Mouse (Mus musculus): ENCODE results near the gene Spata20.

DNA sequence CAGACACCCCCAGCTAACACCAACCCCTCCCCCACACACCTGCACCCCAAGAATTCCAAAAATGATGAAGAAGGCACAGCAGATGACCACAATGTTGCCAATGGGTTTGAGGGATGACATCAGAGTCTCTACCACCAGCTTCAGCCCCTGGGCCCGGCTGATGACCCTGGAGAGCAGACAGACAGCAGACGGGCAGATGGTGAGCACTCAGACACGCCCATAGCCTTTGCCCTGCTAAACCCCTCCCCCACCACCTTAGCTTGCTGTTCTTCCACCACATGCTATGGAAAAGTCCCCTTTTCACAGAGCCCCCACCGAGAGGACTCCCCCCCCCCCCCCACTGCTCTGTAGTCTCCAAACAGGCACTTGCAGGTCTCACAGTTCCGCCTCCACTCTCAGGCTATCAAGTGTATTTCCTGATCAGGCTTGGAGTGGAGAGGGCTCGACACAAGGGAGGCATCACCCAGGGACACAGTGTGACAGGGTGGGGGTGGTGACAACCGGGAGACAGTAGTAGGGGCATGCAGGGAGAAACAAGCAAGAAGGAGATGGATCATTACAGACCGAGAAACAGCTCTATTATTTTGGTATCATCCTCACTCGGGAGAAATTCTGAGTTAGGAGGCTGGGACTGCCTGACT lies 56.8 kb downstream of the Spata20 start:
- TF ChIP-seq POLR2A (IDR thresholded peaks at IDR 0.05; ENCODE audit: extremely low read depth, insufficient read depth, low read length) (no peak), CTCF (IDR thresholded peaks at IDR 0.05; ENCODE audit: extremely low read depth, insufficient read depth, low read length) (no peak)

Measured in cortical plate, adult 2 months (tissue).